Mouse (Mus musculus): ENCODE results near the gene Ddx46.

Ddx46 gene

DNA sequence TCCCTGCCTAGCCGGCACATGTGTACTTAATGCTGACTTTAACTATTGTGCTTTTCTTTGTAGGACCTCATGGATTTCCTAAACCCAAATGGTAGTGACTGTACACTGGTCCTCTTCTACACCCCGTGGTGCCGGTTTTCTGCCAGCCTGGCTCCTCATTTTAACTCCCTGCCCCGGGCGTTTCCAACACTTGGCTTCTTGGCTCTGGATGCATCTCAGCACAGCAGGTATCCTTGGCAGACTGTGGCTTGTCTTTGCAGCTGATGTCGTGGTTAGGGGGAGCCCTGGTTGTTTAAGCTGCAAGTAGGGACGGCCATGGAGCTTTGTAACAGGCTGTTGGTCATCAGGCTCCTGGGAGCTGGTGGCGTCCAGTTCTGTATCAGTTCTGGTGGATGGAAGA is 86.7 kb downstream of the Ddx46 start:
- DNase-seq (ENCODE audit: low read depth, low spot score): no peak

DNA sequence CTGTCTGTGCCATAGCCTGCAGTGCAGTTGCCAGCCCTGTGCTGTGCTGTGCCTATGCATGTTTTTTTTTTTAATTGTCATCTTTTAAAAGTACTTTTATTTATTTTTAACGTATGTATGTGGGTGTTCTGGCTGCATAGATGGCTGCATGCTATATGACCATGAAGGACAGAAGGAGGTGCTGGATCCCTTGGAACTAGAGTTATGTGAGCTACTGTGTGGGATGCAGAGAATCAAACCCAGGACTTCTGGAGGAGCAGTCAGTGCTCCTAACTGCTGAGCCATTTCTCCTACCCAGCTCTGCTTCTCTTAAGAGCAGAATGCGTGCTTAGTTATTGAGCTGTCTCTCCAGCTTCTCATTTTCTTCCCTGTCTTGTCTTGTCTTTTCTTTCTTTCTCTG is 87.2 kb downstream of the Ddx46 start:
- DNase-seq (ENCODE audit: low read depth, low spot score): no peak

DNA sequence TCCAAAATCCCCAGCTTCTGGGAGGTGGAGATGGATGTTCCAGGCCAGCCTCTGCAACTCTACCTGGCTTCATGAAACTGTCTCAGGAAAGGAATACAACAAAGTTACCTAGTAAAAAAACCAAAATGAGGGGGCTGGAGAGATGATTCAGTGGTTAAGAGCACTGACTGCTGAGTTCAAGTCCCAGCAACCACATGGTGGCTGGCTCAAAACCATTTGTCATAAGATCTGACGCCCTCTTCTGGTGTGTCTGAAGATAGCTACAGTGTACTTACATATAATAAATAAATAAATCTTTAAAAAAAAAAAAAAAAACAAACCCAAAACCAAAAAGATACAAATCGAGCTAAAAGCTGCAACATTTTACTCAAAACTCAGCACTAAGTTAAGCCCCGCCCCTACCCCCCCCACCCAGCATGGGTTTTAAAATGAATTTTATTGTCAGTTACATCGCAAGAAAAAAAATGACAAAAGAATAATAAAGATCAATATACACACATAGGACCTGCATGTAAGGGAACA is 91.8 kb downstream of the Ddx46 start:
- peak; percentile 61 for DNase-seq (ENCODE audit: low read depth, low spot score)

DNA sequence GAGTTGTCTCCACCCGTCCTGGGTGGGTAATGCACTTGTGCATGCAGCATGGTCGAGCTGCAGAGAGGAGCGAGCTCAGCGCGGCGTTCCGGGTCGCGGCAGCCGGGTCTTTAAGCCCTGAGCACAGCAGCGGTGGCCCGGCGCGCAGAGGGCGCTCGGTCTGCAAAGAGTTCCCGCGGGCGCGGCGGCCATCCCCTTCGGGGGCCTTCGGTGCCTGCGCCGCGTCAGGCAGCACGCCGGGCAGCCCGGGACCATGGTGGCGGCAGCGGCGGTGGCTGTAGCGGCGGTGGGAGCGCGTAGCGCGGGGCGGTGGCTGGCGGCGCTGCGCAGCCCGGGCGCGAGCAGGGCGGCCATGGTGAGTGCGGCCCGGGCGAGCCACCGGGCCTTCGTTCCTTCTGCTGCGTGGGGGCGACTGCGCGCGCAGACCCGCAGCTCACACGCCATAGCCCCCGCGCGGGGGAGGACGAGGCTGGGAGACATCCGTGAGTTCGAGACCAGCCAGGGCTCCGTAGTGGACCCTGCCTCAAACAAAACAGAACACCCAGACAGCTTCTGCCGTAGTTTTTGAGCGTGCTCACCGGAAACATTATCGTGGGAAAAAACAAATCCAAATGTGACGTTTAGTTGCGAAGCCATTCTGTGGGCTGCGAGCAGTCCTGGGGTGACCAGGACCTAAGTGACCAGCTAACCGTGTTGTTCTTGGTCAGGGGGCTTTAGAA is 92.5 kb downstream of the Ddx46 start, which contains the start of gene Pcbd2:
Gene Pcbd2 (plus strand): TSS at position 249 of the 719 bp plus-strand sequence.
- DNase-seq (ENCODE audit: low read depth, low spot score): peak; percentile 67

DNA sequence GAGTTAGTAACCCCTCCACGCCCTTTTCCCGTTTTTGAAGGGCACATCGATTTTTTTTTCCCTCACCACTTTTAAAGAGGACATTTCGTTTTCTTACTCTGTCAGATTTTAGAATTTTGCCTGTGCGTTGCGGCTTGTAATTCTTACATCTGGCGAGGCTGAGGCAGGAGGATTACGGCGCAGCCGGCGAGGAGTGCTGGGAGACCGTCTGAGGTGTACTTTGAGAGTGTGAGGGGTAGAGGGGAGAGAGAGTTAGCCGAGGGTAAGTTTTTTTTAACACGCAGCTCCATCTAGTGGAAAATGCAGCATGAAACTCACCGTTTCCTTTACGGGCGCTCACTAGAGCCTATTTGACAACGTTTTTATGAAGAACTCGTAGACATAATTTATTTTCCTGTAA is 93.0 kb downstream of the Ddx46 start:
- DNase-seq (ENCODE audit: low read depth, low spot score): peak; percentile 89

- DNase-seq (ENCODE audit: low read depth, low spot score): no peak
Observed at GRCm38 (mm10) chr13:55730716-55731115, 95.9 kb downstream of the Ddx46 start.

All from 3T3-L1 (cell line).